Mouse (Mus musculus): ENCODE data around the gene Gja5.

- TF ChIP-seq ZNF384 (IDR thresholded peaks at IDR 0.05; ENCODE audit: low read depth, low read length) (no peak), ZC3H11A (IDR thresholded peaks at IDR 0.05; ENCODE audit: borderline replicate concordance, low read depth, low read length) (no peak), CHD2 (IDR thresholded peaks at IDR 0.05; ENCODE audit: low read depth, low read length) (no peak)
These were observed 20.8 kb upstream of the Gja5 start for GRCm38 (mm10) chr3:96883690-96884089.
